Mouse (Mus musculus): ENCODE results near the gene Orai1. TPM values are rescaled to one million over a fixed set of nuclear protein-coding genes. Genes with fewer than 3 reads are reported as not detected.

Gene Orai1
- polyA plus RNA-seq, 1 experiment from 2014 or later, result 8.4 TPM

DNA sequence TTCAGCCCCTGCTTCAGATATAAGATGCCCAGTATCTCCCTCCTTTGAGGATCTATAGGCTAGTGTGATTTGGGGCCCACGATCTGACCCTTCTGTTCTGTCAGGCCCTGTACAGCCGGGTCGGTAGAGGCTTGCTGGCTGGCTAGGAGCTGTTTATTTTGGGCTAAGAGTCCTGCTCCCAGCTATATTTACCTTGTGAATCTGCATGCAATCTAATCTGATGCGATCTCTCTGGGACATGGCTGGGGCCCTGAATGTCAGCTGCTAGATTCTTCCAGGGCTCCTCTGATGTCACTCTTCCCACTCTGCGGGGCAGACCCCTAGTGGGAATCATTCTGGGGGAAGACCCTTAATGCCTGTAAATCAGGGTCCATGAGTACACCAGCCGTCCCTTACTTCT, 9.4 kb downstream of the Orai1 start:
- no peaks in the 10 kb centered on the region for H3K9me3 ChIP-seq
- H3K27me3 ChIP-seq (replicated peaks; ENCODE audit: low read depth, poor library complexity, severe bottlenecking), result no peaks in the 10 kb centered on the region
- H3K4me3 ChIP-seq, result no peak overlapping the region
- peaks cover 11% of the 10 kb centered on the region for H3K36me3 ChIP-seq (replicated peaks)
- DNase-seq (ENCODE audit: low spot score), result no peak
- H3K27ac ChIP-seq (replicated peaks), result no peak overlapping the region
- H3K4me1 ChIP-seq, result peaks cover 27% of the 10 kb centered on the region
- WGBS, result 88% methylated on average over 6 of the region's 6 CpGs

DNA sequence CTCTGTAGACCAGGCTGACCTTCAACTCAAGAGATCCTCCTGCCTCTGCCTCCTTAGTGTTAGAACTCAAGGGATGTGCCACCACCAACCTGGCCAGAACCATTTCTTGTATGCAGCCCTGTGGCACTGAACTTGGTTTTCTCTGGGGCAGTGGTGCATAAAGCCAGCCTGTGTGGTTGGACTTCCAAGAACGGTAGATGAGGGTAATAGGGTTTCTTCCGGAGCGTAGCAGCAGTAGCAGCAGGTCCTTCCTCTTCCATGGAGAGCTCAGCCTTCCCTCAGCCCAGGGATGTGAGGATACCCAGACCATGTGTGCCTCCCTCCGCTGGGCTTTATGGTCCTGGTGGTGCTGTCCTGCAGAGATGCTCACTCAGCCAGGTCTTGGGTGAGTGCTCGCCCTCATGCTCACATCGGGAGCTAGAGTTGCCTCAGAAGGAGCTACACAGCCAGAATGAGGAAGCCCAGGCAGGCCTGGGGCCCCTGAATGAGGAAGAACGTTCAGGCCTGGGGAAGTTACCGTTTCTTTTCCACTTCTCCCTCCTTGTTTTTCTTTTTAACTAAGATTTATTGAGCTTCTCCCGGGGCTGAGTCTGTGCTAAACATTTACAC, 10.2 kb downstream of the Orai1 start:
- H3K9me3 ChIP-seq, result no peaks in the 10 kb centered on the region
- no peak for DNase-seq (ENCODE audit: low spot score)
- H3K36me3 ChIP-seq (replicated peaks), result peaks cover 19% of the 10 kb centered on the region
- H3K4me3 ChIP-seq, result no peak overlapping the region
- no peaks in the 10 kb centered on the region for H3K27me3 ChIP-seq (replicated peaks; ENCODE audit: low read depth, poor library complexity, severe bottlenecking)
- peaks cover 20% of the 10 kb centered on the region for H3K4me1 ChIP-seq
- H3K27ac ChIP-seq (replicated peaks), result no peak overlapping the region
- 86% methylated on average over 9 of the region's 9 CpGs for WGBS

DNA sequence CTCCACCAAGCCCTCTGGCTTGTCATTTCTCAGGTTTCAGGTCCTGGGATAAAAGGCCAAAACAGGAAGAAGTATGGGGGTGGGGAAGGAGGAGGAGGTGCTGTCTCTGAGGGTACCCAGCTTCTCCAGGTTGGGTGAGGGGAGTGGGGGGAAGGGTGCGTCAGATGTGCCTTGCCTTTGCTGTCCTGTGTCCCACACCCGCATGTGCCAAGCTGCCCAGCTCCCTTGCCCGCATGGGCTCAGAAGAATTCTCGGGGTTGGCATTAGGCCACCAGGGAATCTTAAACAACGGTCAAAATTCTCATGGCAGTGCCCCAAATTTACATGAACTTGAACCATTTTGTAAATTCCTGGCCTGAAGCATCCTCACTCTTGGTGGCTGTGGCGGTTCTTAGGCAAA, 11.5 kb downstream of the Orai1 start:
- Histone ChIP-seq H3K4me1 (peaks cover 19% of the 10 kb centered on the region), H3K27ac (replicated peaks) (no peak overlapping the region), H3K36me3 (replicated peaks) (peaks cover 30% of the 10 kb centered on the region), H3K27me3 (replicated peaks; ENCODE audit: low read depth, poor library complexity, severe bottlenecking) (no peaks in the 10 kb centered on the region), H3K9me3 (peaks cover under 1% of the 10 kb centered on the region; the same call in 1 of the 2 replicates), H3K4me3 (no peak overlapping the region)
- 61% methylated on average over 6 of the region's 6 CpGs for WGBS
- no peak for DNase-seq (ENCODE audit: low spot score)

- no peak overlapping the region for H3K27ac ChIP-seq (replicated peaks)
- H3K36me3 ChIP-seq (replicated peaks), result peaks cover 40% of the 10 kb centered on the region
- H3K27me3 ChIP-seq (replicated peaks; ENCODE audit: low read depth, poor library complexity, severe bottlenecking), result no peaks in the 10 kb centered on the region
- no peak for DNase-seq (ENCODE audit: low spot score)
- WGBS, result 77% methylated on average over 6 of the region's 6 CpGs
- H3K9me3 ChIP-seq, result peaks cover 4% of the 10 kb centered on the region; the same call in 1 of the 2 replicates
- no peak overlapping the region for H3K4me3 ChIP-seq
- peaks cover 19% of the 10 kb centered on the region for H3K4me1 ChIP-seq
Observed at GRCm38 (mm10) chr5:123027436-123027835, 12.6 kb downstream of the Orai1 start.

DNA sequence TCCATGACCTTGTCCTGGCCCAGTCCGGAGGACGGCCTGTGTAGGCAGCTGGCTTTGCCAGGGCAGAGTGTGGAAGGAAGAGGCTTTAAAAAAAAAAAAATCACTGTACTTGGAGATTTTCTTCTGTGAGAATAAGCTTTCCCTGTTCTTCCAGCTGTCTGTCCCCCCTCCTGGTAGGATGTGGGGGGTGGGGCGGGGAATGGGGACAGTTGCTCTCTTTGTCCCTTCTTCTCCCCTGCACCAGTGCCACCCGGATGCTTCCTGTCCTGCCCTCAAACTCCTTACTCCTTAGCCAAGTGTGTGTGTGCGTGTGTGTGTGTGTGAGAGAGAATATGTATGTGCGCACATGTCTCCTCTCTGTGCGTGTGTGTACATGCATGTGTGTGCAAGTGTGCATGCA, 14.9 kb downstream of the Orai1 start:
- peaks cover 4% of the 10 kb centered on the region; the same call in 1 of the 2 replicates for H3K9me3 ChIP-seq
- H3K36me3 ChIP-seq (replicated peaks), result peaks cover 41% of the 10 kb centered on the region
- DNase-seq (ENCODE audit: low spot score), result no peak
- 64% methylated on average over 7 of the region's 7 CpGs for WGBS
- H3K4me3 ChIP-seq, result no peak overlapping the region
- peaks cover 19% of the 10 kb centered on the region for H3K4me1 ChIP-seq
- no peak overlapping the region for H3K27ac ChIP-seq (replicated peaks)
- H3K27me3 ChIP-seq (replicated peaks; ENCODE audit: low read depth, poor library complexity, severe bottlenecking), result no peaks in the 10 kb centered on the region

- no peak for DNase-seq (ENCODE audit: low spot score)
- Histone ChIP-seq H3K4me1 (peaks cover 17% of the 10 kb centered on the region), H3K27me3 (replicated peaks; ENCODE audit: low read depth, poor library complexity, severe bottlenecking) (no peaks in the 10 kb centered on the region), H3K27ac (replicated peaks) (no peak overlapping the region), H3K4me3 (no peak overlapping the region), H3K9me3 (peaks cover 4% of the 10 kb centered on the region; the same call in 1 of the 2 replicates), H3K36me3 (replicated peaks) (peaks cover 36% of the 10 kb centered on the region)
- 87% methylated on average over 3 of the region's 3 CpGs for WGBS
Observed at GRCm38 (mm10) chr5:123031312-123031711, 16.4 kb downstream of the Orai1 start.

GRCm38 (mm10) chr5:123033646-123034160, 18.8 kb downstream of the Orai1 start:
- H3K27me3 ChIP-seq (replicated peaks; ENCODE audit: low read depth, poor library complexity, severe bottlenecking), result 0 out of 2 replicates have a peak, but pooled peaks cover 3% of the 10 kb centered on the region
- no peak for DNase-seq (ENCODE audit: low spot score)
- no peak overlapping the region for H3K4me3 ChIP-seq
- H3K36me3 ChIP-seq (replicated peaks), result peaks cover 36% of the 10 kb centered on the region
- WGBS, result 69% methylated on average over 7 of the region's 7 CpGs
- H3K9me3 ChIP-seq, result peaks cover 4% of the 10 kb centered on the region; the same call in 1 of the 2 replicates
- H3K27ac ChIP-seq (replicated peaks), result no peak overlapping the region
- H3K4me1 ChIP-seq, result peaks cover 5% of the 10 kb centered on the region; the same call in 1 of the 2 replicates

DNA sequence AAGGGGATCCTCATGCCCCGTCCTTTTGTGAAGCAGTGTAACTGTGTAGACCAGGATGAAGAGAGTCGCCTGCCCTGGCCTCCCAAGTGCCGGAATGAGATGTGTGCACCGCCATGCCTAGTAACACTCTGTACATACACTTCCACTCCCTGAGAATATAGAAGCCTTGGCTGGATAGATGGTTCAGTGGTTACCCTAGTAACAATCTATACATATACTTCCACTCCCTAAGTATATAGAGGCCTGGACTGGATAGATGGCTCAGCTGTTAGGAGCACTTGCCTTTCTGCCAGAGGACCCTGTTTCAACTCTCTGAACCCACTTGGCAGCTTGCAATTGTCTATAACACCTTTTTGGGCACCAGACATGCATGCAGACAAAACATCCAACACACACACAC, 20.2 kb downstream of the Orai1 start:
- H3K27me3 ChIP-seq (replicated peaks; ENCODE audit: low read depth, poor library complexity, severe bottlenecking), result 0 out of 2 replicates have a peak, but pooled peaks cover 3% of the 10 kb centered on the region
- H3K27ac ChIP-seq (replicated peaks), result no peak overlapping the region
- WGBS, result 91% methylated on average over 4 of the region's 4 CpGs
- no peak for DNase-seq (ENCODE audit: low spot score)
- peaks cover 22% of the 10 kb centered on the region for H3K36me3 ChIP-seq (replicated peaks)
- no peak overlapping the region for H3K4me3 ChIP-seq
- H3K9me3 ChIP-seq, result peaks cover 4% of the 10 kb centered on the region; the same call in 1 of the 2 replicates
- H3K4me1 ChIP-seq, result peaks cover 16% of the 10 kb centered on the region

DNA sequence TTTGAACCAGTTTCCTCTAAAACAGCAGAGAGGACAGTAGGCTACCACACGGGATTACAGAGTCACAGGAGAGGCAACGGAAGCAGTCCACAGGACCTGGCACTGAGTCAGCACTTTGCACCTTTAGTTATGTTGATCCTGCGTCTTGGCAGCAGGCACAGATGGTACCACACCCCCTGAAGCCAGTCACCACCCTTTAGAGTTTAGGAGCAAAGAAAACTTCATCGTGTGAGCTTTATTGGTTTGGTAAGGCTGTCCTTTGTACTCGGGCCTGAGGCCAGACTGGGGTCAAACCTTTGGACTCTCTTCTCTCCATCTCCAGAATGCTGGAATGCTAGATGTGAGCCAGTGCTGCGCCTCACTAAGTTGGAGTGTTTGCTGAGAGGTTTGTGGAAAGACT, 20.7 kb downstream of the Orai1 start:
- H3K27ac ChIP-seq (replicated peaks), result no peak overlapping the region
- peaks cover 18% of the 10 kb centered on the region for H3K36me3 ChIP-seq (replicated peaks)
- H3K4me1 ChIP-seq, result peaks cover 16% of the 10 kb centered on the region
- peak; percentile 10 for DNase-seq (ENCODE audit: low spot score)
- H3K4me3 ChIP-seq, result no peak overlapping the region
- H3K27me3 ChIP-seq (replicated peaks; ENCODE audit: low read depth, poor library complexity, severe bottlenecking), result 0 out of 2 replicates have a peak, but pooled peaks cover 3% of the 10 kb centered on the region
- H3K9me3 ChIP-seq, result peaks cover 4% of the 10 kb centered on the region; the same call in 1 of the 2 replicates
- WGBS, result 42% methylated on average over 6 of the region's 6 CpGs

DNA sequence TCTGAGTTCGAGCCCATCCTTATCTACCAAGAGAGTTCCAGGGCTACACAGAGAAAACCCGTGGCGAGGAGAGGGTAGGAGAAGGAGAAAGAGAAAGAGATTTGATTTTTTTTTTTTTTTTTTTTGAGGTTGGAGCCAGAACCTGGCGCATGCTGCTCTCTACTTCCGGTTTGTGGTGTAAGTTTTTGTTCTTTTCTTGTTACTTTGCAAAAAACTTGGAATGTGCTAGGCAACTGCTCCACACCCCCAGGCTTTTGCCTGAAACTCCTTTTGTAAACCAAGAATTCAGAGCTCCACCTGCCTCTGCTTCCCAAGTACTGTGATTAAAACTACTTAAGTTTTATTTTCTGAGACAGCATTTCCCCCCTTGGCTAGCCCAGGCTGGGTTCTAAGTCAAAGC, 23.2 kb downstream of the Orai1 start:
- Histone ChIP-seq H3K27me3 (replicated peaks; ENCODE audit: low read depth, poor library complexity, severe bottlenecking) (0 out of 2 replicates have a peak, but pooled peaks cover 6% of the 10 kb centered on the region), H3K4me3 (no peak overlapping the region), H3K36me3 (replicated peaks) (no peaks in the 10 kb centered on the region), H3K27ac (replicated peaks) (no peak overlapping the region), H3K4me1 (peaks cover 21% of the 10 kb centered on the region), H3K9me3 (no peaks in the 10 kb centered on the region)
- WGBS, result 89% methylated on average over 5 of the region's 5 CpGs
- no peak for DNase-seq (ENCODE audit: low spot score)

DNA sequence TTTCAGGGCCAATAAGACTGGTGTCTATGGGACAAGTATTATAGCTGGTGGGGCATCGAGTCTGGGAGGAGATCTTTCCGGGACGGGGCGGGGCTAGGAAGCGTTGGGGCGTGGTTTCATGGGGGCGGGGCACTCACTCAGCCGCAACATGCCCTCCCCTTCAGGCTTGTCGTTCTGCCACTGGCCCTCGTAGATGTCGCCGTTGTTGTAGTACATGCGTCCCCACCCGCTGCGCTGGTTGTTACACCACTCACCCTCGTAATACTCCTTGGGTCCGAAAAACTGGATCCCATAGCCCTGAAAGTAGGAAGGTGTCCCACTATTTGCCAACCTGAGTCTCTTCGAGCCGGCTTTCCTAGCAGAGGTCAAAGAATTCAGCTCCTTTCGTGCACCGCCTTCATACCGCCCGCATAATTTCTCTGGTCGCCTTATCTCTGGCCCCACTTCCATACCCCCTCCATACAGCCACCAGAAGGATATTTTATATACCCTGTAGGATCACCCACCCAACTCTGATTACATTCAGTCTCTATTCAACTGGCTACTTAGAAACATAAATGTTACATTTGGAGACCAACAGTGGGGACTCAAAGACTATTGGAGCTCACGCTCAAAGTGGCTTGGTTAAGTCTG, 24.4 kb downstream of the Orai1 start:
- Histone ChIP-seq H3K4me3 (peak overlapping the region; percentile 55), H3K9me3 (no peaks in the 10 kb centered on the region), H3K27me3 (replicated peaks; ENCODE audit: low read depth, poor library complexity, severe bottlenecking) (0 out of 2 replicates have a peak, but pooled peaks cover 6% of the 10 kb centered on the region), H3K27ac (replicated peaks) (0 out of 2 replicates have a peak overlapping the region, but pooled peaks have one; percentile 16), H3K36me3 (replicated peaks) (no peaks in the 10 kb centered on the region), H3K4me1 (peaks cover 21% of the 10 kb centered on the region)
- 3% methylated on average over 25 of the region's 25 CpGs for WGBS
- DNase-seq (ENCODE audit: low spot score), result peak; percentile 72

DNA sequence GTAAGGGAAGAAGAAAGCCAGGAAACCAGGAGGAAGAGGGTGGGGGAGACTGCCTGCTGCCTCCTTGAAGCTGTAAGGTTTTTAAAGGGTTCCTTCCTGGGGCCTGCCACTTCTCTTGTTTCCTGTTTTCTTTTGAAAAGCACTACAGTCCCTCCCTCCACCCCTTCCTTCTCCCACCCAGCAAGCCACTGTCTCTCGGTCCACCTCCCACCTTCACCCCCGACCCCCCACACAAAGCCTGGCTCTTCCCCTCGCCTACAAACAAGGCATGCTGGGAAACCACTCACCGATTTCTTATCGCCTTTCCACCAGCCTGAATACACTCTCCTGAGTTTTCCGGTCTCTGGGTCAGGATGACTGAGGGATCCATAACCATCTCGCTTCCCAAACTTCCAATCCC, 25.9 kb downstream of the Orai1 start:
- WGBS, result 59% methylated on average over 7 of the region's 7 CpGs
- H3K36me3 ChIP-seq (replicated peaks), result no peaks in the 10 kb centered on the region
- DNase-seq (ENCODE audit: low spot score), result peak; percentile 9
- peaks cover 20% of the 10 kb centered on the region for H3K4me1 ChIP-seq
- 0 out of 2 replicates have a peak, but pooled peaks cover 6% of the 10 kb centered on the region for H3K27me3 ChIP-seq (replicated peaks; ENCODE audit: low read depth, poor library complexity, severe bottlenecking)
- H3K4me3 ChIP-seq, result no peak overlapping the region
- no peaks in the 10 kb centered on the region for H3K9me3 ChIP-seq
- H3K27ac ChIP-seq (replicated peaks), result 0 out of 2 replicates have a peak overlapping the region, but pooled peaks have one; percentile 21
